Mouse (Mus musculus): Measurements from ENCODE around the gene Kitl. TPM values are rescaled to one million over a fixed set of nuclear protein-coding genes. Genes with fewer than 3 reads are reported as not detected.

The Kitl gene
- total and polyA plus RNA-seq, 2 experiments = 2.4 to 2.5 TPM

DNA sequence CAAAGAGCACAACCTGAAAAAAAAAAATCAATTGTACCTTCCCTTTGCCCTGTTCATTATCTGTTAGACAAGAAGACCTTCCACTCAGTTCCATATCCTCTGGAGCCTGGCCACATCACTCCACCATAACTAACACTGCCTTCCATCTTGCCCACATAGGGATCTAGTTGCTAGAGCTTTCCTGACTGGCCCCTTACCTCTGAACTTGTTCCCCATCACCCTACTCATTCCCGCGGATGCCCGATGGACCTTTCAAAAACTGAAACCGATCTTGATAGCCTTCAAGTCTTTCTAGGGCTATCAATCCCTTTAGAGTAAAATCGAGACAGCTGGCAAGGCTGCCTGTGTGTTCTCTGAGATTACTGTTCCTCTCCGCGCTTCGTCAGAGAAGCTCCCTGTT, 23.6 kb downstream of the Kitl start:
- Histone ChIP-seq H3K36me3 (ENCODE audit: control insufficient read depth, insufficient read depth, low read length) (no peaks in the 10 kb centered on the region), H3K27me3 (ENCODE audit: control insufficient read depth, insufficient read depth, low read length) (no peaks in the 10 kb centered on the region), H3K9ac (ENCODE audit: low read depth, low read length) (no peak overlapping the region), H3K4me3 (ENCODE audit: insufficient read depth, low read depth, low read length) (no peak overlapping the region), H3K4me1 (ENCODE audit: control insufficient read depth, insufficient read depth, low read length) (peaks cover 1% of the 10 kb centered on the region; the same call in 1 of the 2 replicates), H3K27ac (replicated peaks; ENCODE audit: insufficient read depth, low read depth, low read length) (no peak overlapping the region), H3K79me2 (ENCODE audit: control insufficient read depth, insufficient read depth, low read length) (no peaks in the 10 kb centered on the region; the same call in 1 of the 2 replicates)
- 67% methylated on average over 8 of the region's 8 CpGs for WGBS
- TF ChIP-seq POLR2A (IDR thresholded peaks at IDR 0.05; ENCODE audit: extremely low read depth, insufficient read depth, low read length) = no peak
- no peak for TF ChIP-seq CTCF (IDR thresholded peaks at IDR 0.05; ENCODE audit: low read depth, low read length)
- peak; percentile 50 for DNase-seq (ENCODE audit: extremely low read depth, low read depth, low spot score)

DNA sequence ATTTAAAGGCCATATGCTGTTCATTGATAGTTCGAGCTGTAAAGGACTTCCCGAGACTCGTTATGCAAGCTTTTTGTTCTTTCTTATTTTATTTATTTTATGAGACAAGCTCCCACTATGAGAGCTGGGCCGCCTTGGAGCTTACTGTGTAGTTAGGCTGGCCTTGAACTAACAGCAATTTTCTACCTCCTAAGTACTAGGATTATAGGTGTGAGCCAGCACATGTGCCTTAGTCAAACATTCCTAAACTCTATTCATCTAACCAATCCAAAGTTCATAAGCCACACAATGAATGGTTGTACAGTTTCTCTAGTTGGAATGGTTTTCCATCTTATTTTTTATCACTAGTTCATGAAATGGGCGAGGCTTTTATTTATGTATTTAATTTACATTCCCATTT, 28.3 kb downstream of the Kitl start:
- Histone ChIP-seq H3K4me3 (ENCODE audit: insufficient read depth, low read depth, low read length) (no peak overlapping the region), H3K4me1 (ENCODE audit: control insufficient read depth, insufficient read depth, low read length) (peaks cover 1% of the 10 kb centered on the region; the same call in 1 of the 2 replicates), H3K9ac (ENCODE audit: low read depth, low read length) (no peak overlapping the region), H3K36me3 (ENCODE audit: control insufficient read depth, insufficient read depth, low read length) (no peaks in the 10 kb centered on the region), H3K27me3 (ENCODE audit: control insufficient read depth, insufficient read depth, low read length) (no peaks in the 10 kb centered on the region), H3K79me2 (ENCODE audit: control insufficient read depth, insufficient read depth, low read length) (no peaks in the 10 kb centered on the region; the same call in 1 of the 2 replicates), H3K27ac (replicated peaks; ENCODE audit: insufficient read depth, low read depth, low read length) (no peak overlapping the region)
- DNase-seq (ENCODE audit: extremely low read depth, low read depth, low spot score) = no peak
- WGBS = 90% methylated on average over 5 of the region's 5 CpGs
- TF ChIP-seq POLR2A (IDR thresholded peaks at IDR 0.05; ENCODE audit: extremely low read depth, insufficient read depth, low read length) = no peak
- TF ChIP-seq CTCF (IDR thresholded peaks at IDR 0.05; ENCODE audit: low read depth, low read length) = no peak

DNA sequence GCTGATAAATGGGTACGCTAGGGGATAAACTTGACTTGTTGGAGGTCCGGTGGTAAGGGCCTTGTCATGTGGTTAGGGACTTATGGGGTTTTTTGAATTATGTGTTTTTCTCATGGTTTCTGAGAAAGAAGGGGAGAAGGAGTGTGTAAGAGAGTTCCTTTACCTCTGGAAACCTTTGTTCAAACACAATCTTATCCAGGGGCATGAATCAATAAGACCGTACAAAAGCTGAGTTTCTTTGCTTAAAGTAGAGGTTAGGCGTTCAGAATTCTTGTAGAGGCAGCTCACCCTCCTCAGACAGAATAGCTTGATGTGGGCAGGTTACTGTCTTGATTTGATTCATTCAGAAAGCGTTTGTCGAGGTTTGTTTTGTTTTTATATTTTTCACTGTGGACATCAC, 28.7 kb downstream of the Kitl start:
- Histone ChIP-seq H3K4me1 (ENCODE audit: control insufficient read depth, insufficient read depth, low read length) (no peaks in the 10 kb centered on the region; the same call in 1 of the 2 replicates), H3K79me2 (ENCODE audit: control insufficient read depth, insufficient read depth, low read length) (no peaks in the 10 kb centered on the region; the same call in 1 of the 2 replicates), H3K9ac (ENCODE audit: low read depth, low read length) (no peak overlapping the region), H3K27me3 (ENCODE audit: control insufficient read depth, insufficient read depth, low read length) (no peaks in the 10 kb centered on the region), H3K36me3 (ENCODE audit: control insufficient read depth, insufficient read depth, low read length) (no peaks in the 10 kb centered on the region), H3K27ac (replicated peaks; ENCODE audit: insufficient read depth, low read depth, low read length) (no peak overlapping the region), H3K4me3 (ENCODE audit: insufficient read depth, low read depth, low read length) (no peak overlapping the region)
- no peak for DNase-seq (ENCODE audit: extremely low read depth, low read depth, low spot score)
- TF ChIP-seq POLR2A (IDR thresholded peaks at IDR 0.05; ENCODE audit: extremely low read depth, insufficient read depth, low read length) (no peak), CTCF (IDR thresholded peaks at IDR 0.05; ENCODE audit: low read depth, low read length) (no peak)
- 85% methylated on average over 6 of the region's 6 CpGs for WGBS

DNA sequence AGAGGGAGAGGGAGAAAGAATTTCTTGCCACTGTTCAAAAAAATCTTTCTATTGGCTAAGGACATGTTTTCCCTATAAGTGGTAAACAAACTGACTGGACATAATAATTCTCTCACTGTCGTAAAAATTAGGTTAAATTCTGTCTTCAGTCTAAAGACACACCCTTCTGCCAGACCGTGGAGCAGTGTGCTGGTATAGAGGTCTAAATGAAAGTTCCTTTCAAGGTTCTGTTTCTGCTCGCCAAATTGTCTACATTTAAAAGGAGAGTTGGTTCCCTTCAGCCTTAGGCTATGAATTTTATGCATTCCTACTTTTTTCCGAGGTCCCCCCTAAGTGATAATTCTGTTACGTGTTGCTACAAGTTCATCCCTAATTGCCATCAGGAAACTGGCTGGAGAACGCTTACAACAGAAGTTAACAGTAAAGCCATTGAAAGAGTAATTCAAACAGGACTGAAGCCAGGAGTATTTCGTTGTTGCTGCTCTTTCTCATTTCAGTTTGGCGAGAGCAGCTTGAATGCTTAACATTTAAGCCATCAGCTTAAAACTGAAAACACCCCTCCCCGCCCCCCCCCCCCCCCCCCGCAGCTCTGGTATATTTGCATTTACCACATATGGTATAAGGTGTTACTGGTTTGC, 35.8 kb downstream of the Kitl start:
- no peak overlapping the region for H3K27ac ChIP-seq (replicated peaks; ENCODE audit: insufficient read depth, low read depth, low read length)
- H3K4me3 ChIP-seq (ENCODE audit: insufficient read depth, low read depth, low read length) = no peak overlapping the region
- 77% methylated on average over 10 of the region's 10 CpGs for WGBS
- TF ChIP-seq CTCF (IDR thresholded peaks at IDR 0.05; ENCODE audit: low read depth, low read length) (no peak), POLR2A (IDR thresholded peaks at IDR 0.05; ENCODE audit: extremely low read depth, insufficient read depth, low read length) (no peak)
- no peaks in the 10 kb centered on the region for H3K79me2 ChIP-seq (ENCODE audit: control insufficient read depth, insufficient read depth, low read length)
- no peak overlapping the region for H3K9ac ChIP-seq (ENCODE audit: low read depth, low read length)
- no peak for DNase-seq (ENCODE audit: extremely low read depth, low read depth, low spot score)
- no peaks in the 10 kb centered on the region for H3K36me3 ChIP-seq (ENCODE audit: control insufficient read depth, insufficient read depth, low read length)
- no peaks in the 10 kb centered on the region for H3K4me1 ChIP-seq (ENCODE audit: control insufficient read depth, insufficient read depth, low read length)
- no peaks in the 10 kb centered on the region for H3K27me3 ChIP-seq (ENCODE audit: control insufficient read depth, insufficient read depth, low read length)

DNA sequence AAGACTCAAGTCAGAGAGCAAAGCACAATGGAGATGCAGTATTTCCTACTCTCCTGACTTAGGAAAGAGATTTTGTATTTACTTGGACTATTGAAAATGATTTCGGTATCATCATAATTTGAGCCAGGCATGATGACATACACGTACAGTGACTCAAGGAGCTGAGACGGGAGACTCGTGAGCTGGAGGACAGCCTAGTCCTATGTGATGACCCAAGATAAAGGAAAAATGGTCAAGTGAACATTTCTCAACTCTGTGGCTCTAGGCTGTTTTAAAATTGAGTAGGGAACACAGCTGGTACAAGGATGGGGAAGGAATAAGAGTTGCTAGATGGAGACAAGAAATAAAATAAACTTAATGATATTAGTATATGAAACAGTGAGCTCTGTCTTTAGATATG, 37.0 kb downstream of the Kitl start:
- TF ChIP-seq POLR2A (IDR thresholded peaks at IDR 0.05; ENCODE audit: extremely low read depth, insufficient read depth, low read length) = no peak
- no peak for TF ChIP-seq CTCF (IDR thresholded peaks at IDR 0.05; ENCODE audit: low read depth, low read length)
- Histone ChIP-seq H3K9ac (ENCODE audit: low read depth, low read length) (no peak overlapping the region), H3K79me2 (ENCODE audit: control insufficient read depth, insufficient read depth, low read length) (no peaks in the 10 kb centered on the region), H3K27me3 (ENCODE audit: control insufficient read depth, insufficient read depth, low read length) (no peaks in the 10 kb centered on the region), H3K4me3 (ENCODE audit: insufficient read depth, low read depth, low read length) (no peak overlapping the region), H3K36me3 (ENCODE audit: control insufficient read depth, insufficient read depth, low read length) (no peaks in the 10 kb centered on the region), H3K4me1 (ENCODE audit: control insufficient read depth, insufficient read depth, low read length) (no peaks in the 10 kb centered on the region), H3K27ac (replicated peaks; ENCODE audit: insufficient read depth, low read depth, low read length) (no peak overlapping the region)
- WGBS = 95% methylated on average over 4 of the region's 4 CpGs
- DNase-seq (ENCODE audit: extremely low read depth, low read depth, low spot score) = no peak

DNA sequence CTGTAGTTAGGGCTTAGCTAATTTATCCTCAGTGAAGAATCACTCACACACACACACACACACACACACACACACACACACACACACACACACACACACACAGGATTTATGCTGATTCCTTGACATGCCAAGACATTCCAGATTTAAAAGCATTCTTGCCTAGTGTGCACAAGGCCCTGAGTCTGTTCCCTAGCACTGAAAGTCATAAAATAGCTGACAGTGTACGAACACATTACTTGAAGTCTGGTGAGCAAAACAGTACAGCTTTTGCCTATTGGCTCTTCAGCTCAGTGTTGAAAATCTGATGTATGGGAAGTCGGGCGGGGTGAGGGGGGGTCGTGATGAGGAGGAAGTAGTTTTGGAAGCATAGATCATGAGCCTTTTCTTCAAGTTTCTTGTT, 37.5 kb downstream of the Kitl start:
- 92% methylated on average over 4 of the region's 4 CpGs for WGBS
- no peak overlapping the region for H3K9ac ChIP-seq (ENCODE audit: low read depth, low read length)

More for the DNA sequence above, 37.5 kb downstream of the Kitl start:
- Histone ChIP-seq H3K27me3 (ENCODE audit: control insufficient read depth, insufficient read depth, low read length) (no peaks in the 10 kb centered on the region), H3K79me2 (ENCODE audit: control insufficient read depth, insufficient read depth, low read length) (no peaks in the 10 kb centered on the region), H3K4me3 (ENCODE audit: insufficient read depth, low read depth, low read length) (no peak overlapping the region), H3K36me3 (ENCODE audit: control insufficient read depth, insufficient read depth, low read length) (no peaks in the 10 kb centered on the region), H3K27ac (replicated peaks; ENCODE audit: insufficient read depth, low read depth, low read length) (no peak overlapping the region), H3K4me1 (ENCODE audit: control insufficient read depth, insufficient read depth, low read length) (no peaks in the 10 kb centered on the region)
- DNase-seq (ENCODE audit: extremely low read depth, low read depth, low spot score) = no peak
- TF ChIP-seq POLR2A (IDR thresholded peaks at IDR 0.05; ENCODE audit: extremely low read depth, insufficient read depth, low read length) = no peak
- no peak for TF ChIP-seq CTCF (IDR thresholded peaks at IDR 0.05; ENCODE audit: low read depth, low read length)
